Mouse (Mus musculus) limb, embryonic 11.5 days (tissue): ENCODE measurements at regions not wholly inside any gene's neighbourhood (a gene's known extent, or its start where the extent isn't known, plus 50 kb on each side); places are given as distances from the start of the nearest gene placed in this dataset.

Experiments used
- ATAC-seq: fragments of 200-750 bp; cut with Nextera tagmentation; 2 replicates; pipeline ENCODE4 v1.8.0; 2017; ENCODE audit warnings: low read depth; ENCODE audit not compliant: insufficient number of reproducible peaks, low FRiP score, low TSS enrichment
- DNase-seq: peaks from one replicate; pipeline ENCODE4 v3.0.0-alpha.2; 2015; ENCODE audit warnings: low spot score
- H3K27ac ChIP-seq: fragments of 300-500 bp; sonication (generic); replicated peaks from 2 replicates; pipeline ENCODE4 v1.5.1; 2014; ENCODE audit warnings: low read depth, mild to moderate bottlenecking, low read length
- H3K27me3 ChIP-seq: fragments of 300-500 bp; sonication (generic); 2 replicates; pipeline ENCODE4 v1.6.1; 2014; ENCODE audit warnings: mild to moderate bottlenecking, low read length, mixed read lengths; ENCODE audit not compliant: control insufficient read depth, insufficient read depth
- H3K36me3 ChIP-seq: fragments of 300-500 bp; sonication (generic); 2 replicates; pipeline ENCODE4 v1.6.1; 2014; ENCODE audit warnings: mild to moderate bottlenecking, low read length, moderate library complexity, mixed read lengths; ENCODE audit not compliant: control insufficient read depth, insufficient read depth
- H3K4me1 ChIP-seq: fragments of 300-500 bp; sonication (generic); 2 replicates; pipeline ENCODE4 v1.6.1; 2014; ENCODE audit warnings: low read length, mixed read lengths; ENCODE audit not compliant: control insufficient read depth, insufficient read depth
- H3K4me2 ChIP-seq: fragments of 300-500 bp; sonication (generic); 2 replicates; pipeline ENCODE4 v1.6.1; 2014; ENCODE audit warnings: low read depth, mild to moderate bottlenecking, moderate library complexity; ENCODE audit not compliant: severe bottlenecking
- H3K4me3 ChIP-seq: fragments of 300-500 bp; sonication (generic); 2 replicates; pipeline ENCODE4 v1.5.1; 2014; ENCODE audit warnings: low read depth, low read length
- H3K9ac ChIP-seq: fragments of 300-500 bp; sonication (generic); 2 replicates; pipeline ENCODE4 v1.6.1; 2014; ENCODE audit warnings: mild to moderate bottlenecking, low read length
- H3K9me3 ChIP-seq: fragments of 300-500 bp; sonication (generic); 2 replicates; pipeline ENCODE4 v1.6.1; 2016; ENCODE audit warnings: low read length; ENCODE audit not compliant: control insufficient read depth
- WGBS: fragments of 180-500 bp; shearing (Covaris S2); extraction: QIAGEN DNeasy Blood & Tissue Kit; methylation state at CpG from one replicate; pipeline ENCODE4 v1.1.7; 2014; 5-methylcytosine and 5-hydroxymethylcytosine counted together

- H3K4me2 ChIP-seq: no peak overlapping the region
- H3K4me3 ChIP-seq: no peak overlapping the region
- H3K27me3 ChIP-seq: no peaks in the 10 kb centered on the region
- no peak overlapping the region for H3K9ac ChIP-seq
- H3K9me3 ChIP-seq: no peaks in the 10 kb centered on the region
- 44% methylated on average over 6 of the region's 6 CpGs for WGBS
- ATAC-seq (peak; percentile 69), DNase-seq (no peak)
- H3K36me3 ChIP-seq: no peaks in the 10 kb centered on the region
- H3K4me1 ChIP-seq: peaks cover 7% of the 10 kb centered on the region; the same call in 1 of the 2 replicates
- H3K27ac ChIP-seq: no peak overlapping the region
Observed at GRCm38 (mm10) chr7:117259674-117260294, 121.0 kb upstream of the Xylt1 start.

DNA sequence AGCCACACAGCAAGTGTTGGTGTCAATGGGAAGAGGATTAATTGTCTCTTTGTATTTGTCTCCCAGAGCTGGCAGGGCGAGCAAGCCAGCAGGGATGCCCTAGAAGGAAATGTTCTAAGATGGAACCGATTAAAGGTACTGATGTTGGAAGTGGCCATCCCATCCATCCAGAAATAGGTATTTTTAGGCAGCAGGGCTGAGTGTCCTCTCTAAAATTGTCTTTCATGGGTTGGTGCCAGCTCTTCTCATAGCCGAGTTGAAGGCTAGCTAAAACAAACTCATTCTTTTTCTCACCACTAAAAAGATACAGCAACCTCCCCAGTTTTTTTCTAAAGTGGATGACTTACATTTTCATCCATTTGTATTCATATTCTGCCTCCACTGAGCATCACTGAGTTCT lies 120.2 kb upstream of the Xylt1 start:
- Histone ChIP-seq H3K4me1 (peaks cover 7% of the 10 kb centered on the region; the same call in 1 of the 2 replicates), H3K27me3 (no peaks in the 10 kb centered on the region), H3K4me3 (no peak overlapping the region), H3K9ac (no peak overlapping the region), H3K4me2 (no peak overlapping the region), H3K9me3 (no peaks in the 10 kb centered on the region), H3K36me3 (no peaks in the 10 kb centered on the region), H3K27ac (no peak overlapping the region)
- WGBS: 78% methylated on average over 3 of the region's 3 CpGs
- ATAC-seq: no peak
- DNase-seq: no peak

DNA sequence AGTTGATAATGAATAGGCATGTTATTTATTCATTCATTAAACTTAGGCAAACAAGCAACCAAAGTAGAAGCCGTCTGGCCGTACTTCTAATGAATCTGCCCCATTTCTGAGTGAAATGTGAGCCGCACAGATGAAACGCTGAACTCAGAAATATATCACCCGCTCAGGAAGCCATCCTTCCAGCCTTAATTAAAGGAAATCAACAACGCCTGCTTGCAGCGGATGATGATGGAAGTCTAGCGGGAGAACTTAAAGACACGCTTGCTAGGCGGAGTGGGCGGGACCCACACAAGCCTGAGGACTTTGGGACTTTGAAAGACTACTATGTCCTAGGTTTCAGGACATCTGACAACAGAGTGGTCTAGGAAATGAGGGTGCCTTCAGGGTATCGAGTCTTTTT lies 117.7 kb upstream of the Xylt1 start:
- Histone ChIP-seq H3K36me3 (no peaks in the 10 kb centered on the region), H3K9ac (no peak overlapping the region), H3K4me3 (no peak overlapping the region), H3K27me3 (no peaks in the 10 kb centered on the region), H3K27ac (no peak overlapping the region), H3K4me2 (no peak overlapping the region), H3K4me1 (peaks cover 10% of the 10 kb centered on the region; the same call in 1 of the 2 replicates), H3K9me3 (no peaks in the 10 kb centered on the region)
- WGBS: 46% methylated on average over 12 of the region's 12 CpGs
- DNase-seq: no peak
- no peak for ATAC-seq

GRCm38 (mm10) chr7:117264341-117264740 lies 116.4 kb upstream of the Xylt1 start:
- no peaks in the 10 kb centered on the region for H3K36me3 ChIP-seq
- H3K9ac ChIP-seq: no peak overlapping the region
- ATAC-seq (no peak), DNase-seq (no peak)
- no peaks in the 10 kb centered on the region for H3K9me3 ChIP-seq
- H3K4me1 ChIP-seq: peaks cover 3% of the 10 kb centered on the region; the same call in 1 of the 2 replicates
- H3K27me3 ChIP-seq: no peaks in the 10 kb centered on the region
- WGBS: 83% methylated on average over 6 of the region's 6 CpGs
- H3K4me3 ChIP-seq: no peak overlapping the region
- H3K4me2 ChIP-seq: no peak overlapping the region
- no peak overlapping the region for H3K27ac ChIP-seq

DNA sequence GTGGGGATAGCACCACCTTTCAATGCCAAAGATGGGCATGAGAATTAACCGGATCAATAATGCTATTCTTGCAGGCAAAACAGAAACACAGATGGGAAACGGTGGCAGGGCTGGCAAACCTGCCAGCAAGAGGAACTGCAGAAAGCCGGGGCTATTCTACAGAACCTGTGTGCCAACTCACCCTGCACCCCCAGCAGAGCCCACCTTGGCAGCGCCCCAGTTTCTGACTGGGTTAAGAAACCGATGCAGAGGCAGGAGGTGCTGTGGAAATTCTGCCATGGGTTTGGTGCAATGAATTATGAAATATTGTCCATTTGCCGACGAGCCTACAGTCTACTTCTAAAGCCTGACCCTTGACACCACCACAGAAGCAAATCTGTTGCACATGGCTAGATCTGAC lies 112.7 kb upstream of the Xylt1 start:
- Histone ChIP-seq H3K9ac (no peak overlapping the region), H3K27me3 (no peaks in the 10 kb centered on the region), H3K9me3 (no peaks in the 10 kb centered on the region), H3K4me3 (no peak overlapping the region), H3K4me1 (peaks cover 3% of the 10 kb centered on the region; the same call in 1 of the 2 replicates), H3K36me3 (no peaks in the 10 kb centered on the region), H3K27ac (no peak overlapping the region), H3K4me2 (no peak overlapping the region)
- 85% methylated on average over 7 of the region's 7 CpGs for WGBS
- no peak for DNase-seq
- ATAC-seq: no peak

- ATAC-seq (no peak), DNase-seq (no peak)
- Histone ChIP-seq H3K4me2 (no peak overlapping the region), H3K4me1 (peaks cover 3% of the 10 kb centered on the region; the same call in 1 of the 2 replicates), H3K36me3 (no peaks in the 10 kb centered on the region), H3K27me3 (no peaks in the 10 kb centered on the region), H3K4me3 (no peak overlapping the region), H3K9me3 (no peaks in the 10 kb centered on the region), H3K9ac (no peak overlapping the region), H3K27ac (no peak overlapping the region)
- WGBS: 74% methylated on average over 10 of the region's 10 CpGs
Observed at GRCm38 (mm10) chr7:117269263-117269897, 111.4 kb upstream of the Xylt1 start.

GRCm38 (mm10) chr7:117278388-117278961 lies 102.3 kb upstream of the Xylt1 start:
- Histone ChIP-seq H3K4me1 (peaks cover 7% of the 10 kb centered on the region; the same call in 1 of the 2 replicates), H3K9me3 (no peaks in the 10 kb centered on the region), H3K4me3 (no peak overlapping the region), H3K9ac (no peak overlapping the region), H3K27ac (no peak overlapping the region), H3K4me2 (no peak overlapping the region), H3K27me3 (no peaks in the 10 kb centered on the region), H3K36me3 (no peaks in the 10 kb centered on the region)
- 43% methylated on average over 6 of the region's 6 CpGs for WGBS
- peak; percentile 44 for DNase-seq
- peak; percentile 54; the same call in 1 of the 2 replicates for ATAC-seq

DNA sequence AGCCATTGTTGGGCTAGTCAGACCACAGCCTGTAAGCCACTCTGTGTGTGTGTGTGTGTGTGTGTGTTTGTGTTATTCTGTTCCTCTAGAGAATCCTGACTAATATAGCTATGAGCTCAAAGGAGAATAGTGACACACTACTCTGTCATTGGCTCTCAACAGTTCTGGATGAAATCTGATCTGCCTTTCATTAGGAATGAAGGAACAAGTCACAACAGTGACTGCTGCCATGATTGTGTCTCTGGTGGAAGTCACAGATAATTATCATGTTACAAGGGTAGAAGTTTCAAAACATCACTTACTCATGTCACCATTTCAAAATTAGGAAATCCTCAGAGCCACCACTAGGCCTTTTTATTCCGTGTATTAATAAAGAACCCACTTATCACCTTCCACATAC lies 98.6 kb upstream of the Xylt1 start:
- 79% methylated on average over 1 of the region's 1 CpGs for WGBS
- Histone ChIP-seq H3K27me3 (no peaks in the 10 kb centered on the region), H3K4me2 (no peak overlapping the region), H3K9ac (no peak overlapping the region), H3K27ac (no peak overlapping the region), H3K9me3 (no peaks in the 10 kb centered on the region), H3K36me3 (no peaks in the 10 kb centered on the region), H3K4me3 (no peak overlapping the region), H3K4me1 (peaks cover 7% of the 10 kb centered on the region; the same call in 1 of the 2 replicates)
- no peak for DNase-seq
- ATAC-seq: no peak
